Mouse (Mus musculus) ES-Bruce4 (cell line): ENCODE measurements around the gene Nrbp1. TPM values are rescaled to one million over a fixed set of nuclear protein-coding genes. Genes with fewer than 3 reads are reported as not detected.
A peak's percentile ranks its signal among the peaks of the same experiment; 100 is the strongest.

Experiments used
- H3K27ac ChIP-seq: 2 replicates; pipeline ENCODE4 v1.5.1; 2012; ENCODE audit warnings: low read length, inconsistent platforms; ENCODE audit not compliant: insufficient read depth
- H3K27me3 ChIP-seq: 2 replicates; pipeline ENCODE4 v1.6.1; 2012; ENCODE audit warnings: mild to moderate bottlenecking, low read length, inconsistent platforms; ENCODE audit not compliant: control insufficient read depth, poor library complexity, insufficient read depth, severe bottlenecking
- H3K36me3 ChIP-seq: 2 replicates; pipeline ENCODE4 v1.6.1; 2012; ENCODE audit warnings: inconsistent platforms, mild to moderate bottlenecking, low read length, moderate library complexity; ENCODE audit not compliant: control insufficient read depth, poor library complexity, insufficient read depth, severe bottlenecking
- H3K4me1 ChIP-seq: one replicate; pipeline ENCODE4 v1.8.1; 2011; ENCODE audit warnings: low read length; ENCODE audit not compliant: control insufficient read depth, insufficient read depth
- H3K4me3 ChIP-seq: 2 replicates; pipeline ENCODE4 v1.5.1; 2011; ENCODE audit warnings: low read depth, mild to moderate bottlenecking, low read length
- H3K9ac ChIP-seq: 2 replicates; pipeline ENCODE4 v1.6.1; 2012; ENCODE audit warnings: low read depth, mild to moderate bottlenecking, inconsistent platforms; ENCODE audit not compliant: poor library complexity, severe bottlenecking
- H3K9me3 ChIP-seq: replicated peaks from 2 replicates; pipeline ENCODE4 v1.6.1; 2012; ENCODE audit warnings: mild to moderate bottlenecking, low read length, inconsistent platforms; ENCODE audit not compliant: control insufficient read depth, poor library complexity, insufficient read depth, severe bottlenecking
- CTCF ChIP-seq: IDR thresholded peaks from one replicate; pipeline ENCODE4 v1.8.1; 2011; ENCODE audit warnings: low read depth, low read length
- EP300 ChIP-seq: IDR thresholded peaks from 2 replicates; pipeline ENCODE4 v1.6.1; 2011; ENCODE audit warnings: low read depth, low read length; ENCODE audit not compliant: insufficient read depth
- POLR2A ChIP-seq: IDR thresholded peaks from one replicate; pipeline ENCODE4 v1.8.1; 2011; ENCODE audit warnings: low read length; ENCODE audit not compliant: insufficient read depth
- polyA plus RNA-seq: library from polyadenylated mRNA; stranded (reverse); fragments of >200 nt; gene quantifications from 2 replicates; pipeline ENCODE4 v1.2.4, GENCODE M21; 2011; ENCODE audit warnings: low read depth; ENCODE audit not compliant: missing spikeins, insufficient read depth, insufficient read length

The Nrbp1 gene
- polyA plus RNA-seq, 1 experiment: 68.6 TPM

GRCm38 (mm10) chr5:31289626-31290230, 49.1 kb downstream of the Nrbp1 start:
- H3K4me3 ChIP-seq: no peak overlapping the region
- no peak overlapping the region for H3K27ac ChIP-seq
- H3K9ac ChIP-seq: no peak overlapping the region
- H3K36me3 ChIP-seq: no peaks in the 10 kb centered on the region
- H3K9me3 ChIP-seq: no peaks in the 10 kb centered on the region
- H3K27me3 ChIP-seq: no peaks in the 10 kb centered on the region
- TF ChIP-seq EP300 (no peak), POLR2A (no peak), CTCF (no peak)
- H3K4me1 ChIP-seq: peaks cover 1% of the 10 kb centered on the region

GRCm38 (mm10) chr5:31290521-31291360, 50.1 kb downstream of the Nrbp1 start, which contains the start of gene Ift172:
Gene Ift172 (minus strand): TSS chr5:31291116.
- Histone ChIP-seq H3K27ac (peak within 1 kb of the TSS; percentile 16; the same call in 1 of the 2 replicates), H3K4me1 (peaks cover 1% of the 10 kb centered on the region), H3K36me3 (no peaks in the 10 kb centered on the region), H3K27me3 (no peaks in the 10 kb centered on the region), H3K9ac (peak within 1 kb of the TSS; percentile 57), H3K9me3 (no peaks in the 10 kb centered on the region), H3K4me3 (peak within 1 kb of the TSS; percentile 87)
- TF ChIP-seq EP300 (0 out of 2 replicates have a peak, but pooled peaks have one; percentile 64), CTCF (no peak)

GRCm38 (mm10) chr5:31291361-31291688, 50.7 kb downstream of the Nrbp1 start:
- Histone ChIP-seq H3K9me3 (no peaks in the 10 kb centered on the region), H3K27ac (peak overlapping the region; percentile 16; the same call in 1 of the 2 replicates), H3K27me3 (no peaks in the 10 kb centered on the region), H3K4me3 (peak overlapping the region; percentile 87), H3K36me3 (no peaks in the 10 kb centered on the region), H3K4me1 (peaks cover 1% of the 10 kb centered on the region), H3K9ac (peak overlapping the region; percentile 38)
- TF ChIP-seq POLR2A: peak; percentile 13
- TF ChIP-seq EP300: no peak

GRCm38 (mm10) chr5:31294964-31295605, 54.4 kb downstream of the Nrbp1 start:
- Histone ChIP-seq H3K36me3 (no peaks in the 10 kb centered on the region), H3K4me3 (peak overlapping the region; percentile 74), H3K4me1 (peaks cover under 1% of the 10 kb centered on the region), H3K9me3 (no peaks in the 10 kb centered on the region), H3K27ac (no peak overlapping the region), H3K9ac (peak overlapping the region; percentile 94), H3K27me3 (no peaks in the 10 kb centered on the region)
- TF ChIP-seq CTCF (no peak), POLR2A (no peak), EP300 (no peak)

- no peak within 1 kb of the TSS for H3K27ac ChIP-seq
- no peaks in the 10 kb centered on the region for H3K36me3 ChIP-seq
- no peaks in the 10 kb centered on the region for H3K4me1 ChIP-seq
- no peaks in the 10 kb centered on the region for H3K9me3 ChIP-seq
- peak within 1 kb of the TSS; percentile 94 for H3K9ac ChIP-seq
- no peaks in the 10 kb centered on the region for H3K27me3 ChIP-seq
- H3K4me3 ChIP-seq: peak within 1 kb of the TSS; percentile 74
- no peak for TF ChIP-seq POLR2A
- TF ChIP-seq EP300: no peak
- no peak for TF ChIP-seq CTCF
These were observed 55.0 kb downstream of the Nrbp1 start, which contains the start of gene Fndc4 for GRCm38 (mm10) chr5:31295606-31296141. Gene Fndc4 (minus strand): TSS chr5:31296080.
